In genomic region chr17:9066633-9067032, GRCm38 (mm10) we compare ENCODE assay signal across 6 mouse cellular contexts.
DNase-seq lines count a peak whose midpoint lies in the region; TF ChIP-seq lines count a peak whose summit lies in the region.
"Not testable (repeated sequence)": the region's sequence is repeated elsewhere in the genome, so short reads cannot be mapped to it uniquely, and the experiment has no call there.

No protein-coding gene starts in this region.

- dilution Hi-C loops in CH12.LX (cut with MboI; ENCODE audit: extremely low pct_ligation_motif_present, extremely low pct_unique_long_range_greater_than_20kb, low sequenced_read_pairs): not testable (repeated sequence)

- H3K4me2 ChIP-seq in CH12.LX (ENCODE audit: insufficient read depth, low read depth, poor library complexity, severe bottlenecking): not testable (repeated sequence)

- TF ChIP-seq POLR2A in CH12.LX (IDR thresholded peaks at IDR 0.05; ENCODE audit: low read depth, low read length): not testable (repeated sequence)

- DNase-seq in CH12.LX (ENCODE audit: extremely low read depth) (peak; percentile 9), NIH3T3 (ENCODE audit: low read depth) (peak; percentile 35)
- peak; percentile 27 for DNase-seq in embryo, embryonic 10.5 days (ENCODE audit: low spot score)
- peak; percentile 25 for DNase-seq in forelimb bud, embryonic 11.5 days (ENCODE audit: low read depth, low spot score)
- peak; percentile 20 to 21 for DNase-seq in kidney, postnatal 4 days
- peak; percentile 30 for DNase-seq in mesoderm, embryonic 11.5 days (ENCODE audit: low read depth, low spot score)

- in situ Hi-C loops in CH12.LX (cut with MboI; ENCODE audit: low pct_ligation_motif_present, low pct_unique_long_range_greater_than_20kb, low sequenced_read_pairs): not testable (repeated sequence)

- not testable (repeated sequence) for H3K79me2 ChIP-seq in CH12.LX (replicated peaks; ENCODE audit: control insufficient read depth, extremely low read depth, insufficient read depth, poor library complexity, severe bottlenecking)

- not testable (repeated sequence) for H3K27ac ChIP-seq in CH12.LX (ENCODE audit: insufficient read depth, low read depth)

- H3K9ac ChIP-seq in CH12.LX (ENCODE audit: insufficient read depth, low read depth): not testable (repeated sequence)

- H3K36me3 ChIP-seq in CH12.LX (replicated peaks in 1 of 2; ENCODE audit: control insufficient read depth in 1 of 2, insufficient read depth in 1 of 2, low read length in 1 of 2): not testable (repeated sequence)

- TF ChIP-seq CTCF in CH12.LX (conservative IDR thresholded peaks at IDR 0.05 in 1 of 2, IDR thresholded peaks at IDR 0.05 in 1 of 2; ENCODE audit: low read depth in 2 of 2, low read length in 2 of 2): not testable (repeated sequence)

- not testable (repeated sequence) for TF ChIP-seq EP300 in CH12.LX (IDR thresholded peaks at IDR 0.05; ENCODE audit: low read length)

- not testable (repeated sequence) for H3K27me3 ChIP-seq in CH12.LX (replicated peaks)

- H3K4me1 ChIP-seq in CH12.LX (ENCODE audit: control insufficient read depth in 1 of 2, insufficient read depth in 2 of 2): not testable (repeated sequence)

- not testable (repeated sequence) for H3K4me3 ChIP-seq in CH12.LX (replicated peaks in 1 of 3; ENCODE audit: low read depth in 2 of 3, low read length in 2 of 3, poor library complexity in 1 of 3)

- H3K9me3 ChIP-seq in CH12.LX (replicated peaks; ENCODE audit: low read length): not testable (repeated sequence)

- not testable (repeated sequence) for TF ChIP-seq RAD21 in CH12.LX (IDR thresholded peaks at IDR 0.05; ENCODE audit: low read depth, low read length)

TF ChIP-seq in CH12.LX, 34 proteins besides CTCF, POLR2A, EP300 and RAD21:
- TF ChIP-seq MXI1 (IDR thresholded peaks at IDR 0.05; ENCODE audit: low read depth, low read length) (peak; percentile 62; the same call in 1 of the 2 replicates), ZNF384 (IDR thresholded peaks at IDR 0.05; ENCODE audit: low read depth, low read length) (peak; percentile 89)
TF ChIP-seq in CH12.LX: peak in this region for 2; not testable (repeated sequence) for 32.
